Comparison of ENCODE assay signal across 8 mouse cellular contexts in genomic region chr10:60347768-60348610, GRCm38 (mm10). TPM values are rescaled to one million over a fixed set of nuclear protein-coding genes. Genes with fewer than 3 reads are reported as not detected.
DNase-seq lines count a peak whose midpoint lies in the region; ATAC-seq and TF ChIP-seq lines count a peak whose summit lies in the region.

No protein-coding gene starts in this region.

- H3K4me3 ChIP-seq in layer of hippocampus, adult 2 months: peak overlapping the region; percentile 51
- H3K4me3 ChIP-seq in embryonic facial prominence, embryonic 13.5 days: no peak overlapping the region
- peak overlapping the region; percentile 78 for H3K4me3 ChIP-seq in liver, embryonic 16.5 days (ENCODE audit: low read depth, low read length)

- H3K4me1 ChIP-seq in embryonic facial prominence, embryonic 13.5 days: peaks cover 55% of the 10 kb centered on the region
- H3K4me1 ChIP-seq in liver, embryonic 16.5 days (ENCODE audit: control insufficient read depth, low read depth, low read length): peaks cover 60% of the 10 kb centered on the region

- H3K4me2 ChIP-seq in embryonic facial prominence, embryonic 13.5 days: peak overlapping the region; percentile 65
- H3K4me2 ChIP-seq in liver, embryonic 16.5 days (ENCODE audit: low read depth, low read length): peak overlapping the region; percentile 83

- no peak overlapping the region for H3K9ac ChIP-seq in embryonic facial prominence, embryonic 13.5 days
- H3K9ac ChIP-seq in liver, embryonic 16.5 days (ENCODE audit: low read depth, low read length): peak overlapping the region; percentile 90

- no peak for TF ChIP-seq CTCF in layer of hippocampus, adult 2 months (conservative IDR thresholded peaks at IDR 0.05)

- peaks cover 15% of the 10 kb centered on the region for H3K27me3 ChIP-seq in embryonic facial prominence, embryonic 13.5 days
- no peaks in the 10 kb centered on the region for H3K27me3 ChIP-seq in liver, embryonic 16.5 days (ENCODE audit: control insufficient read depth, insufficient read depth, low read depth, low read length)

- no peaks in the 10 kb centered on the region for H3K9me3 ChIP-seq in embryonic facial prominence, embryonic 13.5 days
- H3K9me3 ChIP-seq in liver, embryonic 16.5 days (replicated peaks; ENCODE audit: control insufficient read depth, low read length): no peaks in the 10 kb centered on the region

- ATAC-seq in CD4-positive, CD25-positive, alpha-beta regulatory T cell, adult 4 months: no peak
- ATAC-seq in embryonic facial prominence, embryonic 13.5 days (ENCODE audit: insufficient number of reproducible peaks, insufficient read depth, low FRiP score, low TSS enrichment, low read depth): no peak
- ATAC-seq in liver, embryonic 16.5 days (ENCODE audit: low read depth): peak; percentile 58
- no peak for ATAC-seq in frontal cortex, adult (ENCODE audit: low TSS enrichment)

- H3K27ac ChIP-seq in layer of hippocampus, adult 2 months: peak overlapping the region; percentile 83; the same call in 1 of the 2 replicates
- H3K27ac ChIP-seq in embryonic facial prominence, embryonic 13.5 days: no peak overlapping the region
- H3K27ac ChIP-seq in liver, embryonic 16.5 days (ENCODE audit: low read length): peak overlapping the region; percentile 92

- WGBS in embryonic facial prominence, embryonic 13.5 days: 35% methylated on average over 9 of the region's 9 CpGs
- WGBS in liver, embryonic 16.5 days (ENCODE audit: insufficient replicate concordance): 22% methylated on average over 9 of the region's 9 CpGs

- DNase-seq in CD4-positive, CD25-positive, alpha-beta regulatory T cell, adult 2 months (ENCODE audit: low read depth, low spot score): peak; percentile 29
- DNase-seq in layer of hippocampus, adult 2 months (ENCODE audit: low spot score in 2 of 2): no peak
- DNase-seq in layer of hippocampus, adult 9-11 months: no peak
- DNase-seq in right cerebral cortex, postnatal 36 days (ENCODE audit: low spot score in 2 of 2): no peak

- H3K36me3 ChIP-seq in embryonic facial prominence, embryonic 13.5 days: no peaks in the 10 kb centered on the region
- no peaks in the 10 kb centered on the region for H3K36me3 ChIP-seq in liver, embryonic 16.5 days (ENCODE audit: control insufficient read depth, insufficient read depth)

RNA-seq across cellular contexts. Expression of gene Vsir, which starts 1.3 kb away (rescaled TPM):
- 100 to 1,000 TPM; 171 to 206 TPM for polyA plus RNA-seq in CD4-positive, CD25-positive, alpha-beta regulatory T cell, adult 4 months (2017; shearing (Covaris generic))
- 10 to 100 TPM; 17.6 to 23.2 TPM for total RNA-seq in layer of hippocampus, adult 2 months (2021)
- polyA plus RNA-seq in embryonic facial prominence, embryonic 13.5 days (2015; fragmentation: Nextera tagmentation; extraction: Ambion mirVana): 1.5 and 1.9 TPM in 2 replicates
- 11.9 and 12.4 TPM in 2 replicates for polyA plus RNA-seq in liver, embryonic 16.5 days (2015; fragmentation: Nextera tagmentation; extraction: Ambion mirVana)

RNA-seq across cellular contexts. Expression of gene Gm17455, which starts 51.5 kb away (rescaled TPM):
- 1 to 10 TPM; 1.5 to 3.7 TPM for polyA plus RNA-seq in CD4-positive, CD25-positive, alpha-beta regulatory T cell, adult 4 months (2017; shearing (Covaris generic))
- not detected for total RNA-seq in layer of hippocampus, adult 2 months (2021)
- 1.9 and 2.0 TPM in 2 replicates for polyA plus RNA-seq in embryonic facial prominence, embryonic 13.5 days (2015; fragmentation: Nextera tagmentation; extraction: Ambion mirVana)
- polyA plus RNA-seq in liver, embryonic 16.5 days (2015; fragmentation: Nextera tagmentation; extraction: Ambion mirVana): not detected in 2 replicates

Comparison
In these comparisons a context has a peak if more than half of its experiments do, and no peak if none do; other contexts are left out.
1. RNA of gene Vsir, which starts 1.3 kb away (polyA plus RNA-seq): 171 to 206 TPM in CD4-positive, CD25-positive, alpha-beta regulatory T cell, adult 4 months; 11.9 to 12.4 TPM in liver, embryonic 16.5 days and 1.5 to 1.9 TPM in embryonic facial prominence, embryonic 13.5 days; every median in the first group is over 10 times any median in the second.